Mouse (Mus musculus) cerebellum, adult 2 months (tissue): Measurements from ENCODE around the gene Dpp7.

Experiments
- CTCF ChIP-seq: fragments of 200-500 bp; IDR thresholded peaks from 2 replicates; pipeline ENCODE4 v1.5.1; 2011; ENCODE audit warnings: low read depth, mild to moderate bottlenecking, control low read depth, low read length, moderate library complexity, borderline replicate concordance; ENCODE audit not compliant: insufficient read depth
- POLR2A ChIP-seq: fragments of 200-500 bp; IDR thresholded peaks from 2 replicates; pipeline ENCODE4 v1.6.1; 2011; ENCODE audit warnings: low read length, control low read depth, borderline replicate concordance; ENCODE audit not compliant: insufficient read depth

DNA sequence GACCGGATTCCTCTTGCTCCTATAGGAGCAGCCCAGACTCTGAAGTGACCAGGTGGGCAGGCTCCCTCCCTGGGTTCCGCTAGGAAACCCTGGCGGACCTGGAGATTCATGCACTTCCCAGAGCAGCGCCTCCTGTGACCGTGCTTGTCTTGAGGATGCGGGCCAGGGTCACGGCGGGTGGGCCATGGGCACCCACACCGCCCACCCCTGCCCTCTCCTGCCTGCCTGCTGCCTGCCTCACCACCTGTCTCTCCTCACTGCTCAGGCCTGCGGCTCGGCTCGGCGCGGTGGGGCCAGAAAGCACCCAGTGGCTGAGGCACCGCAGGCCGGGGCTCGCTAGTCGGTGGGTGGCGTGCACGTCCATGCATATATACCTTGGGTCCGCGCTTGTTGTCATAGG is 45.2 kb downstream of the Dpp7 start:
- no peak for TF ChIP-seq POLR2A
- no peak for TF ChIP-seq CTCF
